Mouse (Mus musculus) bone marrow macrophage, adult 2 months (primary cell): Measurements from ENCODE around the gene Trim26.

Experiments
- CTCF ChIP-seq: IDR thresholded peaks from 2 replicates; pipeline ENCODE4 v1.5.1; 2012; ENCODE audit warnings: low read depth, mild to moderate bottlenecking, low read length, moderate library complexity
- POLR2A ChIP-seq: IDR thresholded peaks from 2 replicates; pipeline ENCODE4 v1.6.1; 2012; ENCODE audit warnings: mild to moderate bottlenecking, low read depth, low read length, borderline replicate concordance

DNA sequence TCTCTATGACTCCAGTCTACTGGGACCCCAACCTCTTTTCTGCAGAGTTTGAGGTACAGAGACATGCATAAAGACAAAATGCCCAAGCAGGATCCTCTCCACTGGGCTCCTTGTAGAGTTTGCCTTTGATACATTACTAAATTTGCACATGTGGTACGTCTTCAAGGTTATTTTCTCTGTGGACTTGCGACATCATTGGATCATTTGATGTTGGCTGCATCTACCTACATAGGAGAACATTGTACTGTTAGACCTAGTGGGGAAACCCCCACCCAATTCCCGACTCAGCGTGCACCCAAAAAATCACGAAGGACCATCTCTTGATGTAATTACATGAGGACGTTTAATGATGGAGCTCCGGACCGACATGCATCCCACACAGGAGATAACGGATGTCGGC, 37.4 kb upstream of the Trim26 start:
- TF ChIP-seq CTCF = no peak
- no peak for TF ChIP-seq POLR2A
